ENCODE assay signal across 15 mouse cellular contexts in genomic region chr7:142369820-142370219, GRCm38 (mm10). TPM values are rescaled to one million over a fixed set of nuclear protein-coding genes. Genes with fewer than 3 reads are reported as not detected.
DNase-seq lines count a peak whose midpoint lies in the region; ATAC-seq and TF ChIP-seq lines count a peak whose summit lies in the region.
"Had no signal": no experiment of that assay in that cellular context is flagged by ENCODE, and none has a peak within 500 bp of the region (broad histone marks: within the 10 kb centered on the region; RNA-seq: fewer than 3 reads in every experiment).

No protein-coding gene starts in this region.

- H3K4me2 ChIP-seq in heart, embryonic 13.5 days: peak overlapping the region; percentile 97
- H3K4me2 ChIP-seq: embryonic facial prominence, embryonic 12.5 days; neural tube, embryonic 13.5 days had no signal

- H3K9me3 ChIP-seq in heart, embryonic 13.5 days: no peaks in the 10 kb centered on the region
- H3K9me3 ChIP-seq: embryonic facial prominence, embryonic 12.5 days; neural tube, embryonic 13.5 days had no signal

- peaks cover 41% of the 10 kb centered on the region for H3K27me3 ChIP-seq in heart, embryonic 13.5 days (replicated peaks)
- peaks cover 3% of the 10 kb centered on the region; the same call in 1 of the 2 replicates for H3K27me3 ChIP-seq in spleen, adult 2 months (ENCODE audit: control insufficient read depth, insufficient read depth, low read length)
- H3K27me3 ChIP-seq: Patski had no signal

- H3K9ac ChIP-seq in heart, embryonic 13.5 days: 0 out of 2 replicates have a peak overlapping the region, but pooled peaks have one; percentile 28
- H3K9ac ChIP-seq: embryonic facial prominence, embryonic 12.5 days; neural tube, embryonic 13.5 days had no signal

- peak overlapping the region; percentile 9; the same call in 1 of the 2 replicates for H3K4me3 ChIP-seq in heart, embryonic 13.5 days
- no peak overlapping the region; the same call in 1 of the 2 replicates for H3K4me3 ChIP-seq in spleen, adult 2 months (ENCODE audit: extremely low read depth, insufficient read depth, insufficient read length)
- H3K4me3 ChIP-seq: embryonic facial prominence, embryonic 12.5 days; neural tube, embryonic 13.5 days had no signal

- intact Hi-C loops in heart, postnatal 25 days (cut with DNase I): no loop called here

- no peak for TF ChIP-seq CTCF in spleen, adult 2 months (IDR thresholded peaks at IDR 0.05; ENCODE audit: extremely low read depth, insufficient read depth, insufficient read length, insufficient replicate concordance)

- H3K4me1 ChIP-seq in heart, embryonic 13.5 days: peaks cover 47% of the 10 kb centered on the region
- peaks cover 4% of the 10 kb centered on the region; the same call in 1 of the 2 replicates for H3K4me1 ChIP-seq in spleen, adult 2 months (ENCODE audit: control insufficient read depth, insufficient read depth, insufficient read length)

- no peak for ATAC-seq in heart, embryonic 13.5 days (ENCODE audit: extremely low read depth, insufficient number of reproducible peaks, low FRiP score, low TSS enrichment)
- ATAC-seq: inflammation-experienced regulatory T-cells, adult 6 months; Patski had no signal

- no peak for DNase-seq in heart, postnatal 25 days (ENCODE audit: low spot score)
- DNase-seq in spleen, adult 2 months (ENCODE audit: low read depth in 1 of 2, low spot score in 2 of 2): no peak
- DNase-seq in spleen, postnatal 14 days (ENCODE audit: low spot score in 2 of 2): no peak
- peak; percentile 62 to 71 for DNase-seq in cerebellum, postnatal 36 days
- no peak for DNase-seq in right cerebral cortex, postnatal 10 days (ENCODE audit: low spot score in 2 of 2)
- no peak for DNase-seq in urinary bladder, postnatal 25 days (ENCODE audit: low spot score)
- DNase-seq: liver had no signal

- WGBS in heart, embryonic 13.5 days: 54% methylated on average over 6 of the region's 6 CpGs
- WGBS in spleen, adult 2 months: 70% methylated on average over 6 of the region's 6 CpGs

- peaks cover 2% of the 10 kb centered on the region; the same call in 1 of the 2 replicates for H3K36me3 ChIP-seq in heart, embryonic 13.5 days
- no peaks in the 10 kb centered on the region for H3K36me3 ChIP-seq in spleen, adult 2 months (ENCODE audit: control insufficient read depth, insufficient read depth, low read length)
- H3K36me3 ChIP-seq: embryonic facial prominence, embryonic 12.5 days had no signal

- H3K27ac ChIP-seq in heart, embryonic 13.5 days (replicated peaks): no peak overlapping the region
- H3K27ac ChIP-seq in spleen, adult 2 months (ENCODE audit: insufficient read depth, low read length): peak overlapping the region; percentile 28; the same call in 1 of the 2 replicates
- H3K27ac ChIP-seq: embryonic facial prominence, embryonic 12.5 days; neural tube, embryonic 13.5 days had no signal

- no peak for TF ChIP-seq POLR2A in spleen, adult 2 months (IDR thresholded peaks at IDR 0.05; ENCODE audit: low read depth, low read length)

RNA-seq across cellular contexts. Expression of gene Ifitm10, which starts 3.7 kb away (rescaled TPM):
- 6.5 and 7.5 TPM in 2 replicates for polyA plus RNA-seq in heart, embryonic 13.5 days (2015; fragmentation: Nextera tagmentation; extraction: Ambion mirVana)
- 1 to 10 TPM; 1.8 to 2.0 TPM for total RNA-seq in heart, postnatal 25 days (2021)
- 14.7 and 20.2 TPM in 2 replicates for polyA plus RNA-seq in spleen, adult 2 months (2012; rRNA removed)
- total RNA-seq: CH12.LX had no signal

RNA-seq across cellular contexts. Expression of gene Gm49369, which starts 12.6 kb away (rescaled TPM):
- 2.3 TPM in 1 of 2 replicates, not detected in the other for polyA plus RNA-seq in heart, embryonic 13.5 days (2015; fragmentation: Nextera tagmentation; extraction: Ambion mirVana)
- 1 to 10 TPM; 3.0 to 4.1 TPM for total RNA-seq in heart, postnatal 25 days (2021)
- 0.21 TPM in 1 of 2 replicates, not detected in the other for polyA plus RNA-seq in spleen, adult 2 months (2012; rRNA removed)
- total RNA-seq: midbrain, postnatal 0 days had no signal
- polyA plus RNA-seq: embryonic facial prominence, embryonic 12.5 days; forebrain, embryonic 11.5 days; midbrain, postnatal 0 days had no signal

RNA-seq across cellular contexts. Expression of gene Ctsd, which starts 18.0 kb away (rescaled TPM):
- polyA plus RNA-seq in heart, embryonic 13.5 days (2015; fragmentation: Nextera tagmentation; extraction: Ambion mirVana): 443 and 485 TPM in 2 replicates
- 100 to 1,000 TPM; 692 to 727 TPM for total RNA-seq in heart, postnatal 25 days (2021)
- polyA plus RNA-seq in spleen, adult 2 months (2012; rRNA removed): 359 and 461 TPM in 2 replicates

Comparison
In these comparisons a context has a peak if more than half of its experiments do, and no peak if none do; other contexts are left out.
1. DNase-seq: peak in cerebellum, postnatal 36 days (2 of 2); none in heart, postnatal 25 days (single experiment), spleen, adult 2 months (0 of 2), spleen, postnatal 14 days (0 of 2), right cerebral cortex, postnatal 10 days (0 of 2) and urinary bladder, postnatal 25 days (single experiment).